Mouse (Mus musculus): Measurements from ENCODE around the gene Iah1. TPM values are rescaled to one million over a fixed set of nuclear protein-coding genes. Genes with fewer than 3 reads are reported as not detected.

The Iah1 gene
- polyA plus RNA-seq, 2 experiments = 45.6 to 52.9 TPM

DNA sequence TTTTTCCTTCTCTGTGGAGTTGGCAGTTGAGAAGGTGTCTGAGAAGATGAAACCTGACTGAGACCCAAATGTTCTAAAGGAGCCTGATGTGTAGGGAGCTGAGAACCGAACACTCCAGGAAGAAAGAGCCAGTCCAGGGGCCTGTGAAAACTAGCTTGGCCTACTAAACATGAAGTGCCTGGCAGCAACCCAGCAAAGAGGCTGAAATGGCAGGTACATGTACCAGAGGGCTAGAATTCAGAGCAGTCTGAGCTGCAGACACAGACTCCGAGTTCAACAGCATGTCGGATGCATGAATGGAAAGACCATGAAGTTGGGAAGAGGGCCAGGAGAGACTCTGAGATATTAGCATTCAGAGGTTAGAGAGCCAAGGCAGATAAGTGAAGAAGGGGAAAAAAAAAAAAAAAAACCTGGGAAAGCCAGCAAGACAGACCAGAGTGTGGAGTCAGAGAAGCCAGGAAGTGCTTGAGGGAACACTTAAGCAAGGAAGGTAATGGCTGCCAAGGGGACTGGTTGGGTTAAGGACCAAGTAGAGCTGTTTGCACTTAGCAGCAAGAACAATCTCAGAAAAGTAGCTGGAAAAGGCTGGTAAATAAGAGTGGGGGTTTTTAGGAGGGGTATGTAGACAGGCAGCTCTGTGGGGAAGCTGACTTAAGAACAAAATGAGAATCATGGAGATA is 27.3 kb upstream of the Iah1 start:
- 87% methylated on average over 3 of the region's 3 CpGs for WGBS
- Histone ChIP-seq H3K9ac (ENCODE audit: low read depth, low read length, severe bottlenecking) (no peak overlapping the region), H3K27me3 (ENCODE audit: control insufficient read depth, insufficient read depth, low read length) (no peaks in the 10 kb centered on the region), H3K4me3 (replicated peaks; ENCODE audit: low read length) (no peak overlapping the region), H3K9me3 (ENCODE audit: control insufficient read depth, low read length) (no peaks in the 10 kb centered on the region), H3K36me3 (ENCODE audit: control insufficient read depth, insufficient read depth, low read length) (peaks cover 42% of the 10 kb centered on the region), H3K4me1 (ENCODE audit: control insufficient read depth, insufficient read depth, low read length) (peaks cover 4% of the 10 kb centered on the region; the same call in 1 of the 2 replicates), H3K4me2 (replicated peaks; ENCODE audit: low read depth, low read length, severe bottlenecking) (no peak overlapping the region), H3K27ac (replicated peaks; ENCODE audit: low read depth, low read length) (no peak overlapping the region)
- no peak for DNase-seq (ENCODE audit: low spot score)
- TF ChIP-seq POLR2A (IDR thresholded peaks at IDR 0.05; ENCODE audit: borderline replicate concordance, extremely low read depth, insufficient read depth, insufficient read length) = no peak
- ATAC-seq (ENCODE audit: low FRiP score, low read depth) = no peak

DNA sequence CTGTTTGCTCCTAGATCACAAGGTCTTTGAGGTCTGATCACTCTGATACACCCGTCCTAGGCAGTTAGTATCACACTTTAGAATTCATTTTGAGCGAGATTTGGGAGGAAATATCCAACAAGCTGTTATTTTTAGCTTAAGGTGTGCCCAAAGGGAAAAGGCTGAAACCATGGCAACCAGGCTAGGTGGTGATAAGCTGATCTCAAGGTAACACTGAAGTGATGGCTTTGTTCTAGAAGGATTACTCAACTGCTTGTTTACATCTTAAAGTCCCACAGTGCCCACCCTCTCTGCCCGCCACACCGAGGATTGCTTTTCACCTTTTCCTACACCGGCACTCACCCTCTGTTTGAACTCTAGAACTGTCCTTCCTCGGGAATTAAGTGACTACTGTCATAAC is 26.5 kb upstream of the Iah1 start:
- WGBS = 86% methylated on average over 6 of the region's 6 CpGs
- H3K4me2 ChIP-seq (replicated peaks; ENCODE audit: low read depth, low read length, severe bottlenecking) = no peak overlapping the region
- no peak overlapping the region for H3K9ac ChIP-seq (ENCODE audit: low read depth, low read length, severe bottlenecking)
- no peak overlapping the region for H3K27ac ChIP-seq (replicated peaks; ENCODE audit: low read depth, low read length)
- ATAC-seq (ENCODE audit: low FRiP score, low read depth) (no peak), DNase-seq (ENCODE audit: low spot score) (no peak)
- no peaks in the 10 kb centered on the region for H3K9me3 ChIP-seq (ENCODE audit: control insufficient read depth, low read length)
- no peaks in the 10 kb centered on the region for H3K27me3 ChIP-seq (ENCODE audit: control insufficient read depth, insufficient read depth, low read length)
- TF ChIP-seq POLR2A (IDR thresholded peaks at IDR 0.05; ENCODE audit: borderline replicate concordance, extremely low read depth, insufficient read depth, insufficient read length) = no peak
- peaks cover 50% of the 10 kb centered on the region for H3K36me3 ChIP-seq (ENCODE audit: control insufficient read depth, insufficient read depth, low read length)
- no peak overlapping the region for H3K4me3 ChIP-seq (replicated peaks; ENCODE audit: low read length)
- H3K4me1 ChIP-seq (ENCODE audit: control insufficient read depth, insufficient read depth, low read length) = peaks cover 4% of the 10 kb centered on the region; the same call in 1 of the 2 replicates

DNA sequence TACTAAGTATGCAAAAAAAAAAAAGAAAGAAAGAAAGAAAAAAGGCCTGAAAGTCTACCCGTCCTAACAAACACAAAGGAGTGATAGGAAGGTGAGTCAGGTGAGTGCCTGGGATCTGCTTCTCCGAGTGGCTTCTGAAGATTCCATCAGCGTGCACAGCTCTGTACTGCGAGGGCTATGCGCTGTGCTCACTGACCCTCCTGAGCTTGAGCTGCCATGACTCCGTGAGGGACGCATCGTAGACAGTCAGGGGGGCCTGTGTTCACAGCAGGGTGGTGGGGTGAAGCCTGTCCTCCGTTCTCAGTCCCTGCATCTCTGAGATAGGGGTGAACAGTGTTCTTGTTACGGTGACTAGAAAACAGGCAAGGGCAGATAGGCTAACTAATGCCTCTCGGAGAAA is 17.3 kb upstream of the Iah1 start:
- no peak overlapping the region for H3K4me3 ChIP-seq (replicated peaks; ENCODE audit: low read length)
- DNase-seq (ENCODE audit: low spot score) = no peak
- 94% methylated on average over 11 of the region's 11 CpGs for WGBS
- H3K4me2 ChIP-seq (replicated peaks; ENCODE audit: low read depth, low read length, severe bottlenecking) = no peak overlapping the region
- no peaks in the 10 kb centered on the region for H3K9me3 ChIP-seq (ENCODE audit: control insufficient read depth, low read length)
- H3K27ac ChIP-seq (replicated peaks; ENCODE audit: low read depth, low read length) = no peak overlapping the region
- ATAC-seq (ENCODE audit: low FRiP score, low read depth) = no peak
- H3K4me1 ChIP-seq (ENCODE audit: control insufficient read depth, insufficient read depth, low read length) = no peaks in the 10 kb centered on the region
- H3K27me3 ChIP-seq (ENCODE audit: control insufficient read depth, insufficient read depth, low read length) = no peaks in the 10 kb centered on the region
- no peak overlapping the region for H3K9ac ChIP-seq (ENCODE audit: low read depth, low read length, severe bottlenecking)
- no peak for TF ChIP-seq POLR2A (IDR thresholded peaks at IDR 0.05; ENCODE audit: borderline replicate concordance, extremely low read depth, insufficient read depth, insufficient read length)
- H3K36me3 ChIP-seq (ENCODE audit: control insufficient read depth, insufficient read depth, low read length) = peaks cover 86% of the 10 kb centered on the region

DNA sequence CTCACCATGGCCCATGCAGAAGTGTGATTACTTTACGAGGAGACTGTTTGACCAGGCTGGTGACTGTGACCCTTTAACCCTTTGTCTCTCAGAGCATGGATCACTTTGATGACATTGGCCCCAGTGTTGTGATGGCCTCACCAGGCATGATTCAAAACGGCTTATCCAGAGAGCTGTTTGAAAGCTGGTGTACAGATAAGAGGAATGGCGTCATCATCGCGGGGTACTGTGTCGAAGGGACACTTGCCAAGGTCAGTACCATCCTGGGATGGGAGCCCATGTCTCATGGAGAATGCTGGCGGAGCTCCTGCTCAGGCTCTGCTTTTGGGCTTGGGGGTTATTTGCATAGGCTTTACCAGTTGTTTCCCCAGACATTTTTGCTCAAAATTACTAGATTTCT is 14.9 kb upstream of the Iah1 start:
- H3K9me3 ChIP-seq (ENCODE audit: control insufficient read depth, low read length) = no peaks in the 10 kb centered on the region
- ATAC-seq (ENCODE audit: low FRiP score, low read depth) (no peak), DNase-seq (ENCODE audit: low spot score) (no peak)
- H3K4me2 ChIP-seq (replicated peaks; ENCODE audit: low read depth, low read length, severe bottlenecking) = no peak overlapping the region
- H3K4me3 ChIP-seq (replicated peaks; ENCODE audit: low read length) = no peak overlapping the region
- H3K36me3 ChIP-seq (ENCODE audit: control insufficient read depth, insufficient read depth, low read length) = peaks cover 85% of the 10 kb centered on the region
- 84% methylated on average over 7 of the region's 7 CpGs for WGBS
- no peaks in the 10 kb centered on the region for H3K4me1 ChIP-seq (ENCODE audit: control insufficient read depth, insufficient read depth, low read length)
- H3K9ac ChIP-seq (ENCODE audit: low read depth, low read length, severe bottlenecking) = no peak overlapping the region
- TF ChIP-seq POLR2A (IDR thresholded peaks at IDR 0.05; ENCODE audit: borderline replicate concordance, extremely low read depth, insufficient read depth, insufficient read length) = no peak
- no peak overlapping the region for H3K27ac ChIP-seq (replicated peaks; ENCODE audit: low read depth, low read length)
- no peaks in the 10 kb centered on the region for H3K27me3 ChIP-seq (ENCODE audit: control insufficient read depth, insufficient read depth, low read length)

DNA sequence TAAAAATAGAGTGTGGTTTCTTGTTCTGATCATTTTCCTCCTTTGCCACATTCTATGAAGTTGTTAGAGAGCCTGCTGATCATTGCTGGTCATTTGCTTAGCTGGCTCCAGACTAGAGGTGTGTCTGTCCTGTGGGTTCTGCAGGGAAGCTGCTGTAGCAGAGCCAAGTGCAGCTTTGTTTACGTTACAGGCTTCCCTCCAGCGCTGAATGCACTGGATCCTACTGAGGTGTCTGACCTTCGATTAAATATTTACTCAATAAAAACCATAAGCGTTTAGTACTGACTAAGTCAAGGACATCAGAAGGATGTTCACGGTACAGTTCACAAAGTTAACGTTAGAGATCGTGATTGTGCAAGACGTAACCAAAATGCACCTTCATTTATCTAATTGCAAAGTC is 14.3 kb upstream of the Iah1 start:
- H3K36me3 ChIP-seq (ENCODE audit: control insufficient read depth, insufficient read depth, low read length) = peaks cover 85% of the 10 kb centered on the region
- no peak overlapping the region for H3K9ac ChIP-seq (ENCODE audit: low read depth, low read length, severe bottlenecking)
- H3K9me3 ChIP-seq (ENCODE audit: control insufficient read depth, low read length) = no peaks in the 10 kb centered on the region
- 91% methylated on average over 8 of the region's 8 CpGs for WGBS
- no peak overlapping the region for H3K27ac ChIP-seq (replicated peaks; ENCODE audit: low read depth, low read length)
- H3K4me1 ChIP-seq (ENCODE audit: control insufficient read depth, insufficient read depth, low read length) = no peaks in the 10 kb centered on the region
- no peak for DNase-seq (ENCODE audit: low spot score)
- no peaks in the 10 kb centered on the region for H3K27me3 ChIP-seq (ENCODE audit: control insufficient read depth, insufficient read depth, low read length)
- H3K4me3 ChIP-seq (replicated peaks; ENCODE audit: low read length) = no peak overlapping the region
- H3K4me2 ChIP-seq (replicated peaks; ENCODE audit: low read depth, low read length, severe bottlenecking) = no peak overlapping the region
- ATAC-seq (ENCODE audit: low FRiP score, low read depth) = no peak
- TF ChIP-seq POLR2A (IDR thresholded peaks at IDR 0.05; ENCODE audit: borderline replicate concordance, extremely low read depth, insufficient read depth, insufficient read length) = no peak
